Mouse (Mus musculus) heart, embryonic 15.5 days (tissue): Measurements from ENCODE around the gene Gramd4. TPM values are rescaled to one million over a fixed set of nuclear protein-coding genes. Genes with fewer than 3 reads are reported as not detected.
A peak's percentile ranks its signal among the peaks of the same experiment; 100 is the strongest.

Experiments
- ATAC-seq: fragments of 200-750 bp; cut with Nextera tagmentation; replicated peaks from 2 replicates; pipeline ENCODE4 v1.8.0; 2017; ENCODE audit warnings: low read depth, moderate TSS enrichment; ENCODE audit not compliant: insufficient number of reproducible peaks, insufficient read depth, low FRiP score
- H3K27ac ChIP-seq: fragments of 300-500 bp; sonication (generic); 2 replicates; pipeline ENCODE4 v1.5.1; 2015; ENCODE audit warnings: mild to moderate bottlenecking, inconsistent platforms
- H3K27me3 ChIP-seq: fragments of 300-500 bp; sonication (generic); 2 replicates; pipeline ENCODE4 v1.6.1; 2015; ENCODE audit warnings: inconsistent platforms
- H3K36me3 ChIP-seq: fragments of 300-500 bp; sonication (generic); 2 replicates; pipeline ENCODE4 v1.6.1; 2015; ENCODE audit warnings: mild to moderate bottlenecking, inconsistent platforms
- H3K4me1 ChIP-seq: fragments of 300-500 bp; sonication (generic); replicated peaks from 2 replicates; pipeline ENCODE4 v1.6.1; 2015; ENCODE audit warnings: inconsistent platforms
- H3K4me2 ChIP-seq: fragments of 300-500 bp; sonication (generic); 2 replicates; pipeline ENCODE4 v1.6.1; 2015; ENCODE audit warnings: inconsistent platforms, mild to moderate bottlenecking, moderate library complexity
- H3K4me3 ChIP-seq: fragments of 300-500 bp; sonication (generic); 2 replicates; pipeline ENCODE4 v1.5.1; 2015; ENCODE audit warnings: mild to moderate bottlenecking, inconsistent platforms
- H3K9ac ChIP-seq: fragments of 300-500 bp; sonication (generic); 2 replicates; pipeline ENCODE4 v1.6.1; 2015; ENCODE audit warnings: mild to moderate bottlenecking, inconsistent platforms
- H3K9me3 ChIP-seq: fragments of 300-500 bp; sonication (generic); replicated peaks from 2 replicates; pipeline ENCODE4 v1.6.1; 2016; ENCODE audit warnings: inconsistent platforms
- WGBS: fragments of 180-500 bp; shearing (Covaris S2); methylation state at CpG from one replicate; pipeline ENCODE4 v1.1.7; 2015; ENCODE audit warnings: mixed read lengths; 5-methylcytosine and 5-hydroxymethylcytosine counted together
- polyA plus RNA-seq: library from polyadenylated mRNA; unstranded; fragments of >200 nt; fragmentation: Nextera tagmentation; extraction: Ambion mirVana; gene quantifications from 2 replicates; pipeline ENCODE4 v1.2.1, GENCODE M21; 2015

Gene Gramd4
- polyA plus RNA-seq: 16.9 and 19.5 TPM in 2 replicates

DNA sequence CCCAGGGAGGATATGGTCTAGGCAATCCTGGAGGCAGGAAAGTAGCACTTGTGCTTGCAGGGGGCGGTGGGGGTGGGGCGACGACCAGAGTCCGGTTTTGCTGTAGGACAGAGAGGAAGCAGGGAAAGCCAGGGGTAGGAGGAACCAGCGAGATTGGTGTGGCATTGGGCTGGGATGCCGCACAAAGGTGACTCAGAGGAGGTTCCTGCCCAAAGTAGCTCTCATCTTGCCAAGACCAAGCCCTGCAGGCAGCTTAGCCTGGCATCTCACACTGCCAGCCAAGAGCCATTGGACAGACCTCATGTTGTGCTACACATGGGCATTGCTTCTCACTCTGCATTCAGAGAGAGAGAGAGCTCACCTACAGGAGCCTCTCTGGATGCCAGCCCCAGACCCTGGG lies at the start of gene Gramd4:
Gramd4 (plus strand) TSS at position 283 of the 400 bp plus-strand sequence.
- peak within 1 kb of the TSS; percentile 91 for H3K9ac ChIP-seq
- H3K27me3 ChIP-seq: no peaks in the 10 kb centered on the region; the same call in 1 of the 2 replicates
- no peaks in the 10 kb centered on the region for H3K9me3 ChIP-seq
- ATAC-seq: no peak
- H3K4me3 ChIP-seq: peak within 1 kb of the TSS; percentile 94
- peak within 1 kb of the TSS; percentile 86 for H3K27ac ChIP-seq
- WGBS: 28% methylated on average over 6 of the region's 6 CpGs
- peak within 1 kb of the TSS; percentile 92 for H3K4me2 ChIP-seq
- no peaks in the 10 kb centered on the region for H3K36me3 ChIP-seq
- H3K4me1 ChIP-seq: peaks cover 52% of the 10 kb centered on the region

DNA sequence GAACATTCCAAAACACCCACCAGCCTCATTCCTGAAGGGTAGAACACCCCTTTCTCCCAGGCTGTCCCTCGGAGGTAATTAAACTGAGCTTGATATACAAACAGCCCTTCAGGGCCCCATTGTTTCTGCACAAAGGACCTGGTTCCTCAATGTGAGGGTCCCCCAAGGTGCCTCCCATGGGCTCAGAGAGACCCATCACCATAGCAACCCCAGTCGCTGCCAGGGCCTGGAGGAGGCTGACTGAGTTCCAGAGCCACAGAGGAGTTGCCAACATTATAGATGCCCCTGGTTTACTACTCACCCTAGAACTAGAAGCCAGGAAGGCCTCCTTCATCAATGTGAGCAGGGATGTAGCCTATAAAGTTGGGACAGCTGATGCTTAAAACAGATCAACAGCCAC lies 44.4 kb upstream of the Gramd4 start:
- Histone ChIP-seq H3K27ac (no peak overlapping the region), H3K9me3 (no peaks in the 10 kb centered on the region), H3K9ac (no peak overlapping the region), H3K4me2 (no peak overlapping the region), H3K36me3 (no peaks in the 10 kb centered on the region), H3K27me3 (no peaks in the 10 kb centered on the region), H3K4me3 (no peak overlapping the region), H3K4me1 (peaks cover 29% of the 10 kb centered on the region)
- ATAC-seq: no peak
- WGBS: 65% methylated on average over 2 of the region's 2 CpGs

DNA sequence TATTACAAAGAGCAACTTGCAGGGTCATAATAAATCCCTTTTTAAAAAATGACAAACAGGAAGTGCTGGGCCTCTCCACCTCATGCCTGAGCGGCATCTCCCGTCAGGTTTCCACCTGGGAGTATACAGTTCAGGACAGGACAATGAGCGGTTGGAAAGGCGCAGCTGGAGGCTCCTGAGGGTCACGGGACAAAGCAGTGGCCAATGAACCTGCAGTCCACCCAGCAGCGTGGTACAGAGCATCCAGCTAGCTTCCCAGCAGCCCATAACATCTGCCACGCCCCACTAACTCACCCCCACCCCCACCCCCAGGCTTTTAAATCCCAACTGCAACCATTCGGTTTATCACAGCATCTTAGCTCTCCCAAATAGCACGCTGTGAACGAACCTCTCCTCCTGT lies 43.8 kb upstream of the Gramd4 start:
- no peaks in the 10 kb centered on the region for H3K36me3 ChIP-seq
- no peaks in the 10 kb centered on the region for H3K9me3 ChIP-seq
- H3K4me3 ChIP-seq: no peak overlapping the region
- no peaks in the 10 kb centered on the region for H3K27me3 ChIP-seq
- peaks cover 27% of the 10 kb centered on the region for H3K4me1 ChIP-seq
- no peak overlapping the region for H3K27ac ChIP-seq
- no peak overlapping the region for H3K9ac ChIP-seq
- no peak overlapping the region for H3K4me2 ChIP-seq
- ATAC-seq: no peak
- 52% methylated on average over 10 of the region's 10 CpGs for WGBS

DNA sequence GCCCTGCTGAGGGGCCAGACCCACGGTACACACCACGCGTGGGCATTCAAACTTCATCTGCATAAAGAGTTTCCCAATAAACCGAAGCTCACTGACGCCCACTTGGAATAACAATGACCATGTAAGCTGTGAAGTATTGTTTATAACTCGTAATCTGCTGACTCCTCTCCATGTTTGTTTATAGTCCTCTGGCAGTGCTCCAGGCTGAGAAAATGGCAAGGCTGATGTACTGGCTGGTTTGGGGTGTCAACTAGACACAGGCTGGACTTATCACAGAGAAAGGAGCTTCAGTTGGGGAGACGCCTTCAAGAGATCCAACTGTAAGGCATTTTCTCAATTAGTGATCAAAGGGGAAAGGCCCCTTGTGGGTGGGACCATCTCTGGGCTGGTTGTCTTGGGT lies 42.5 kb upstream of the Gramd4 start:
- Histone ChIP-seq H3K27ac (no peak overlapping the region), H3K4me3 (no peak overlapping the region), H3K4me2 (no peak overlapping the region), H3K9me3 (no peaks in the 10 kb centered on the region), H3K27me3 (no peaks in the 10 kb centered on the region), H3K36me3 (no peaks in the 10 kb centered on the region), H3K4me1 (peaks cover 30% of the 10 kb centered on the region), H3K9ac (no peak overlapping the region)
- ATAC-seq: no peak
- 85% methylated on average over 7 of the region's 7 CpGs for WGBS

DNA sequence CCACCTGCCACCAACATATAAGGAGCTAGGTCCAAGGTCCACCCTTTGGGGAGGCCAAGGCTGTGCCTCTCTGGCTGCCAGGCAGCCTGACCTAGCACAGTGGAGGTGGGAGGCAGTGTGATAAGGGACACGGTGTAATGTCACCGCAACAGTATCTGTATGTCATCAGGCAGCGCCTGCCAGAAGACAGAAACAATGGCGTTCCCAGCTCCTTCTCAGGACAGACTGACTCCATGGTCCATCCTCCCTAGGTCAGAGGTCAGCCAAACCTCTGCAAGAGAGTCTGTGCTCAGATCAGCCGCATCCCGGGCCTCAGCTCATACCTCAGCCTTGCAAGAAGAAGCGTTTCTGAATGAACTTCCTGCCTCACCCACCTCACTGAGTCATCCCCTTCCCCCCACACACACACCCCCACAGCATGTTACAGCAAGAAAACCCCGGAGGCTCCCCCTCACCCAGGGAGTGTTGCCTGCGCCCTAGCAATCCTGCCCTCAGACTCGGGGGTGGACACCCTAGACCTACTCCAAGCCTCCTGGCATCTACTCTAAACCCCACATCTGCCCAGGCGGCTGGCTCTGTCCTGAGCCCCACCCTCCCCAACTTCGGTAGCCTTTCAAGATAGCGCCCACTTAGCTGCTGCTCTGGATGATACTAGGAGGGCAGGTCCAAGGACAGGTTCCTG lies 41.5 kb upstream of the Gramd4 start:
- H3K4me2 ChIP-seq: no peak overlapping the region
- H3K9ac ChIP-seq: no peak overlapping the region
- H3K4me3 ChIP-seq: no peak overlapping the region
- 0 out of 2 replicates have a peak overlapping the region, but pooled peaks have one; percentile 2 for H3K27ac ChIP-seq
- H3K27me3 ChIP-seq: no peaks in the 10 kb centered on the region
- peaks cover 32% of the 10 kb centered on the region for H3K4me1 ChIP-seq
- ATAC-seq: peak; percentile 29
- 24% methylated on average over 13 of the region's 13 CpGs for WGBS
- no peaks in the 10 kb centered on the region for H3K9me3 ChIP-seq
- H3K36me3 ChIP-seq: no peaks in the 10 kb centered on the region

DNA sequence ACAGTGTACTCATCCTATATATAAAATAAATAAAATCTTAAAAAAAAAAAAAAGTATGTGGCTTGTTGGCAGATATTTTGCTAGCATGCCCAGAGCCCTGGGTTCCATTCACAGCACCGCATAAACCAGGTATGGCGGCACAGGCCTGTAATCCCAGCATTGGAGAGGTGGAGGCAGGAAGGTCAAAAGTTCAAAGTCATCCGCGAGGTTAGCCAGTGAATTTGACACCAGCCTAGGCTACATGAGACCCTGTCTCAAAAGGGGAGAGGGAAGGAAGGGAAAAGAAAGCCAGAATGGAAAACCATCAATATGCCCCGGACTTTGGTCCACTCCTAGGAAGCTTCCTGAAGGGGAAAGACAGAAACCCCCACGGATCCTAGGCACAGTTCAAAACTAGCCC lies 40.2 kb upstream of the Gramd4 start:
- Histone ChIP-seq H3K9ac (no peak overlapping the region), H3K4me2 (no peak overlapping the region), H3K27ac (no peak overlapping the region), H3K4me1 (peaks cover 41% of the 10 kb centered on the region), H3K27me3 (no peaks in the 10 kb centered on the region), H3K36me3 (no peaks in the 10 kb centered on the region), H3K9me3 (no peaks in the 10 kb centered on the region), H3K4me3 (no peak overlapping the region)
- no peak for ATAC-seq
- 87% methylated on average over 6 of the region's 6 CpGs for WGBS

DNA sequence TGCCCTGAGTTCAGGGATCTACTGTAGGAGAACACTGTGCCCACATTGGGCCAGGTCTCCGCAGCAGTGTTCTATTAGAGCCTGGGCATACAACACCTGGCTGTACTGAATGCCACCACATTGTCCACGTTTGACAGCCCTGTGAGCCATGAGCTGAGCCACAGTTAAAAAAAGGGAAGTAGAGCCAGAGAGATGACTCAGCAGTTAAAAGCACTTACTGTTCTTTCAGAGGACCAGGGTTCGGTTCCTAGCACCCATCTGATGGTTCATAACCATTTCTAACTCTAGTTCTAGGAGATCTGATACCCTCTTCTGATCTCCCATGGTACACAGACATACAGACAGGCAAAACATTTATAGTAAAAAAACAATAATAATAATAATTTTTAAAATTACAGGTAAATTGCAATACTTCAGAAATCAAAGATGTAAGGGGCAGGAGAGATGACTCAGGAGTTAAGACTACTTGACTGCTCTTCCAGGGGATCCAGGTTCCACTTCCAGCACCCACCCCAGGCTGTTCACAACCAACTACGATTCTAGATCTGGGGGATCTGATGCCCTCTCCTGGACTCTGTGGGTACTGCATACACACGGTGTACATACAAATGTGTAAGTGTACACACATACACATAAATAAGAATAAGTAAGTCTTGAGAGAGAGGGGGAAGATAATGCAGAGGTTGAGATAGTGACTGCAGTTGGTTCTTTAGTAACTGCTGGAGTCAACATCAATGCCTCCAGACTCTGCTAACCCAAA lies 38.6 kb upstream of the Gramd4 start:
- Histone ChIP-seq H3K9ac (no peak overlapping the region), H3K4me2 (no peak overlapping the region), H3K27me3 (no peaks in the 10 kb centered on the region), H3K27ac (no peak overlapping the region), H3K4me1 (peaks cover 32% of the 10 kb centered on the region), H3K4me3 (no peak overlapping the region), H3K9me3 (no peaks in the 10 kb centered on the region), H3K36me3 (no peaks in the 10 kb centered on the region)
- no peak for ATAC-seq
- WGBS: 95% methylated on average over 5 of the region's 5 CpGs

DNA sequence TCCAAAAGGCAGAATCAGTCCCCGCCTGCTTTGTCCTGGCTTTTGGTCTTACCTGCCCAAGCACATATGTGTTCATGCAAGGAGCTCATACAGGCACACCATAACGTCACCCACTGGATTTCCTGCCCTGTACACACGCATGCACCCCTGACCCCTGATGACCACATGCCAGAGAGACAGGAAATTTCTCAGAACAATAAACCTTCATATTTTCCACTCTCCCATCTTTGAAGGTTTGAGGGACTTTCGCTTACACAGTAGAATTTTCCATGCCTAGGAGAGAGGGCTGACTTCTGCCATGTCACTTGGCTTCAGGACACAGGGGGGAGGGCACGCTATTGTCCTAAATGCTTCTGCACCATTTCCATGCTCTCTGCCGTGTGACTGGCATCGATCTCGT lies 37.5 kb upstream of the Gramd4 start:
- Histone ChIP-seq H3K9me3 (no peaks in the 10 kb centered on the region), H3K4me2 (no peak overlapping the region), H3K9ac (no peak overlapping the region), H3K36me3 (no peaks in the 10 kb centered on the region), H3K27ac (peak overlapping the region; percentile 65), H3K27me3 (no peaks in the 10 kb centered on the region), H3K4me3 (no peak overlapping the region), H3K4me1 (peaks cover 30% of the 10 kb centered on the region)
- 0 out of 2 replicates have a peak, but pooled peaks have one; percentile 32 for ATAC-seq
- whole genome bisulfite sequencing: 74% methylated on average over 8 of the region's 8 CpGs

DNA sequence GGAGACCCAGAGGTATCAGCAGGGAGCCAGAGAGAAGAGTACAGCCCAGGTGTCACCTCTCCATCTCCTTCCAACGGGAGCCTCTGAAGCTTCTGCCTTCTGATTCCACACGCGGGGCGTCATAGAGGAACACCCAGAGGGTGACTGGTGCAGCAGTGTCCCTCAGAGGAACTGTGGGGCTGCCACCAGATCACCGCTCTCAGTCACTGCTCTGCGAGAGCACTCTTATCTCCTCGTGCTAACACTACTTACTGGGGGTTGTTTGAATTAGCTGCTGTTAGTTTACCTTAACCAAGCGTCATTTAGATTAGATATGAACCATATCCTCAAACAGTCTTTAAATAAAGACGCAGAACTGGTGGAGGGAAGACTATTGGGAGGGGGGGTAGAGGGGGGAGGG lies 36.2 kb upstream of the Gramd4 start:
- Histone ChIP-seq H3K27ac (no peak overlapping the region), H3K4me1 (peaks cover 32% of the 10 kb centered on the region), H3K27me3 (no peaks in the 10 kb centered on the region), H3K9ac (no peak overlapping the region), H3K9me3 (no peaks in the 10 kb centered on the region), H3K4me3 (no peak overlapping the region), H3K4me2 (no peak overlapping the region), H3K36me3 (no peaks in the 10 kb centered on the region)
- ATAC-seq: no peak
- WGBS: 11% methylated on average over 9 of the region's 9 CpGs

DNA sequence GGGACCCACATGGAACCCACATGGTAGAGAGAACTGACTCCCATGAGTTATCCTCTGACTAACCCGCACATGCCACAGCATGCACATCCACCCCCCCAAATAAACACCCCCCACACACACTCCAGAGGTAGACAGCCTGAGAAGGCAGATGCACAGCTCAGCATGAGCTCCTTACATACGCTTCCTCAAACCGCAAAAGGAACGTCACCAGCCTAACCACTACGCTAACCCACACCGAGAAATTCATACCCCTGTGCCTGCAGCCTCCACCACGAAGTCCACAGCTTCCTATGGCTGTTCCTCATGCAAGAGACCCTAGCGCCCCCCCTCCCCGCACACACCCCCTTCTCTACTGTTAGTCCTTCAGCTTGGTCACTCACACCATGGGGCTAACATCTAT lies 35.5 kb upstream of the Gramd4 start:
- Histone ChIP-seq H3K27me3 (no peaks in the 10 kb centered on the region), H3K27ac (no peak overlapping the region), H3K4me3 (no peak overlapping the region), H3K36me3 (no peaks in the 10 kb centered on the region), H3K4me1 (peaks cover 26% of the 10 kb centered on the region), H3K9ac (no peak overlapping the region), H3K4me2 (no peak overlapping the region), H3K9me3 (no peaks in the 10 kb centered on the region)
- ATAC-seq: no peak
- 65% methylated on average over 9 of the region's 9 CpGs for WGBS

DNA sequence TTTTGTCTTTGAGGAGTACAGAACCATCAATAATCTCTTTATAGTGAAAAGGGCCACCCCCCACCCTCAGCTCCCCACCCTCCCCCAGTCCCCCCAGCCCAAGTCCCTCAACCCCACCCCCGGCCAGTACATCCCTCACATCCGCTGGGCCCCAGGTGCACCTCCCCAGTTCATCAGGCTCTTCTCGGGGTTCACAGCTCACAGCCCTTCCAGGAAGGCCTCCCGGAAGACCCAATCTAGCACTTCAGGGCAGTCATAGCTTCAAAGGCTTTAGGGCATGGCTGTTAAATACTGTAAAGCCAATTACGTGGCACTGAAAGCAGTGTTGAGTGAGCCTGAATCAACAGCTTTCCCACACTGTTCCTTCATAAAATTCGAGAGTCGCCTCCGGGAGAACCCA lies 29.6 kb upstream of the Gramd4 start:
- Histone ChIP-seq H3K27ac (no peak overlapping the region), H3K36me3 (peaks cover 11% of the 10 kb centered on the region), H3K9ac (no peak overlapping the region), H3K4me3 (no peak overlapping the region), H3K4me2 (peak overlapping the region; percentile 34; the same call in 1 of the 2 replicates), H3K4me1 (peaks cover 35% of the 10 kb centered on the region), H3K27me3 (peaks cover 13% of the 10 kb centered on the region), H3K9me3 (no peaks in the 10 kb centered on the region)
- 50% methylated on average over 8 of the region's 8 CpGs for WGBS
- ATAC-seq: no peak
